ENCODE assay signal across 8 mouse cellular contexts in the genomic region with DNA sequence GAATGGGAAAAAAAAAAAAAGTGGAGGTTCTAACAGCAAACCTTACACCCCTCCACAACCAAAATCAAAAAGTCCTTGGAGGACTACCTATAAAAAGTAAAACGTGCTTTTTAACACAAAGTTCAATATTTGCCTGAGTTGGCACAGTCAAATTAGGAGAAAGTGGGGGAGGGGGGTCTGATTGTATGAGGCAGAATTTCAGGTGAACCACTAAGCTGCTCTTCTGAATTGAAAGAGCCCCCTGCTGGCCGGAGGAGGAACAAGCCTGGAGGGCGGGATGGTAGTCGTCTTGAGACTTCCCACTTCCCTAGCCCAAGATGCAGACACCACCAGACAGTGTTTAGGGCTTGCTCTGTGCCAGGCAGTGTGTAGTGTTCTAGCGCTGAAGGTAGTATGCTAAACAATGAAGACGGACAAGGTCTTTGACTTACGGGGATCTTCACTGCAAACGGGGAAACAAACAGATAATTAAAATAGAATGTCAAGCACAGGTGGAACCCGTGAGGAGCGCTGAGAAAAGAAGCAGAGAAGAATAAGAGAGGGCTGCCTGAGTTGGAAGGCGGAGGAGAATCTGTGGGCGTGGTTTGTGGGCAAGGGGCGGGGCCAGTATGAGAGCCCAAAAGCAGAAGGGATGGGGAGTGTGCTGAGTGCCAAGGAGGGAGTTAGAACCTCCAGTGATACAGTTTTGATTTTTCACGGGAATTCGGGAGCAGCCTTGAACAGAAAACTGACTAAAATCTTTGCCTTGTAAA.
DNase-seq lines count a peak whose midpoint lies in the region; ATAC-seq and TF ChIP-seq lines count a peak whose summit lies in the region.

No protein-coding gene starts in this region.

- H3K9me3 ChIP-seq in forebrain, embryonic 10.5 days, result no peaks in the 10 kb centered on the region
- H3K9me3 ChIP-seq in heart, embryonic 15.5 days (replicated peaks), result no peaks in the 10 kb centered on the region
- H3K9me3 ChIP-seq in liver, embryonic 13.5 days (replicated peaks), result no peaks in the 10 kb centered on the region
- no peaks in the 10 kb centered on the region for H3K9me3 ChIP-seq in stomach, embryonic 15.5 days

- no peak overlapping the region for H3ac ChIP-seq in C2C12 (ENCODE audit: control insufficient read depth, insufficient read length, low read depth)

- H3K36me3 ChIP-seq in C2C12 (ENCODE audit: control insufficient read depth, insufficient read depth), result no peaks in the 10 kb centered on the region
- H3K36me3 ChIP-seq in forebrain, embryonic 10.5 days (replicated peaks), result no peaks in the 10 kb centered on the region
- H3K36me3 ChIP-seq in heart, embryonic 15.5 days, result no peaks in the 10 kb centered on the region
- no peaks in the 10 kb centered on the region for H3K36me3 ChIP-seq in liver, embryonic 13.5 days
- no peaks in the 10 kb centered on the region for H3K36me3 ChIP-seq in stomach, embryonic 15.5 days

- no peak overlapping the region for H3K9ac ChIP-seq in heart, embryonic 15.5 days
- no peak overlapping the region for H3K9ac ChIP-seq in liver, embryonic 13.5 days
- no peak overlapping the region for H3K9ac ChIP-seq in stomach, embryonic 15.5 days

- no peaks in the 10 kb centered on the region for H3K79me2 ChIP-seq in C2C12 (ENCODE audit: control insufficient read depth, insufficient read depth)

- peak; percentile 13 for TF ChIP-seq CTCF in C2C12 (IDR thresholded peaks at IDR 0.05; ENCODE audit: control insufficient read depth, insufficient read depth, insufficient read length)

- 5% methylated on average over 15 of the region's 15 CpGs for WGBS in forebrain, embryonic 10.5 days
- WGBS in heart, embryonic 15.5 days, result 6% methylated on average over 15 of the region's 15 CpGs
- WGBS in liver, embryonic 13.5 days (ENCODE audit: insufficient replicate concordance), result 4% methylated on average over 15 of the region's 15 CpGs
- 6% methylated on average over 15 of the region's 15 CpGs for WGBS in stomach, embryonic 15.5 days

- peak; percentile 84 for DNase-seq in brain, adult 2 months (ENCODE audit: low read depth, low spot score)
- DNase-seq in forebrain, embryonic 10.5 days (ENCODE audit: extremely low spot score, low spot score), result peak; percentile 83
- peak; percentile 85 for DNase-seq in kidney, postnatal 14 days
- DNase-seq in liver, embryonic 13.5 days, result peak; percentile 50
- peak; percentile 83 for DNase-seq in neural tube, embryonic 10.5 days (ENCODE audit: extremely low spot score, low spot score)

- H3K4me3 ChIP-seq in C2C12 (ENCODE audit: insufficient read depth, poor library complexity, severe bottlenecking), result no peak overlapping the region
- peak overlapping the region; percentile 43 for H3K4me3 ChIP-seq in forebrain, embryonic 10.5 days
- H3K4me3 ChIP-seq in heart, embryonic 15.5 days, result peak overlapping the region; percentile 27
- peak overlapping the region; percentile 28 for H3K4me3 ChIP-seq in liver, embryonic 13.5 days (replicated peaks)
- H3K4me3 ChIP-seq in stomach, embryonic 15.5 days (replicated peaks), result peak overlapping the region; percentile 14; the same call in 1 of the 2 replicates

- 0 out of 2 replicates have a peak, but pooled peaks have one; percentile 58 for ATAC-seq in heart, embryonic 15.5 days (replicated peaks; ENCODE audit: insufficient number of reproducible peaks, insufficient read depth, low FRiP score, low read depth)
- peak; percentile 55; the same call in 1 of the 2 replicates for ATAC-seq in liver, embryonic 13.5 days (ENCODE audit: low read depth)
- ATAC-seq in stomach, embryonic 15.5 days (ENCODE audit: insufficient read depth, low FRiP score, low read depth), result peak; percentile 73

- H3K79me3 ChIP-seq in C2C12 (ENCODE audit: low read depth), result no peaks in the 10 kb centered on the region

- peaks cover 25% of the 10 kb centered on the region for H3K4me1 ChIP-seq in forebrain, embryonic 10.5 days
- peaks cover 10% of the 10 kb centered on the region; the same call in 1 of the 2 replicates for H3K4me1 ChIP-seq in heart, embryonic 15.5 days (replicated peaks)
- peaks cover 4% of the 10 kb centered on the region; the same call in 1 of the 2 replicates for H3K4me1 ChIP-seq in liver, embryonic 13.5 days (replicated peaks)
- H3K4me1 ChIP-seq in stomach, embryonic 15.5 days, result no peaks in the 10 kb centered on the region

- no peaks in the 10 kb centered on the region for H3K27me3 ChIP-seq in C2C12 (ENCODE audit: control insufficient read depth, insufficient read depth, insufficient read length)
- H3K27me3 ChIP-seq in forebrain, embryonic 10.5 days (ENCODE audit: poor library complexity, severe bottlenecking), result 0 out of 2 replicates have a peak, but pooled peaks cover 7% of the 10 kb centered on the region
- H3K27me3 ChIP-seq in heart, embryonic 15.5 days, result no peaks in the 10 kb centered on the region
- H3K27me3 ChIP-seq in liver, embryonic 13.5 days, result peaks cover 16% of the 10 kb centered on the region; the same call in 1 of the 2 replicates
- no peaks in the 10 kb centered on the region for H3K27me3 ChIP-seq in stomach, embryonic 15.5 days (replicated peaks)

- peak overlapping the region; percentile 51 for H3K4me2 ChIP-seq in heart, embryonic 15.5 days
- peak overlapping the region; percentile 47 for H3K4me2 ChIP-seq in liver, embryonic 13.5 days
- peak overlapping the region; percentile 43 for H3K4me2 ChIP-seq in stomach, embryonic 15.5 days

- H3K27ac ChIP-seq in forebrain, embryonic 10.5 days, result peak overlapping the region; percentile 44; the same call in 1 of the 2 replicates
- H3K27ac ChIP-seq in heart, embryonic 15.5 days, result 0 out of 2 replicates have a peak overlapping the region, but pooled peaks have one; percentile 11
- no peak overlapping the region for H3K27ac ChIP-seq in liver, embryonic 13.5 days
- no peak overlapping the region for H3K27ac ChIP-seq in stomach, embryonic 15.5 days

TF ChIP-seq in C2C12, 6 proteins besides CTCF, POLR2A, EP300 and RAD21:
- TF ChIP-seq MAX (IDR thresholded peaks at IDR 0.05), result no peak
- TF ChIP-seq CEBPB (IDR thresholded peaks at IDR 0.05; ENCODE audit: low read depth), result no peak
- TF ChIP-seq MYOG (IDR thresholded peaks at IDR 0.05; ENCODE audit: control insufficient read depth, extremely low read depth, insufficient read length), result no peak
- TF ChIP-seq USF1 (IDR thresholded peaks at IDR 0.05; ENCODE audit: low read depth), result no peak
- no peak for TF ChIP-seq FOSL1 (IDR thresholded peaks at IDR 0.05; ENCODE audit: insufficient read depth, low read length, poor library complexity, severe bottlenecking)
- no peak for TF ChIP-seq MYOD1 (IDR thresholded peaks at IDR 0.05; ENCODE audit: control insufficient read depth, insufficient read length, low read depth)

Comparison
In these comparisons a context has a peak if more than half of its experiments do, and no peak if none do; other contexts are left out.
1. H3K27ac ChIP-seq: peak in forebrain, embryonic 10.5 days (single experiment) and heart, embryonic 15.5 days (single experiment); none in liver, embryonic 13.5 days (single experiment) and stomach, embryonic 15.5 days (single experiment).
2. Peak in every context shown above with its lines, with median percentiles within 50 percentile points of each other: DNase-seq, ATAC-seq and H3K4me2 ChIP-seq.